Mouse (Mus musculus) spleen, adult 18-20 months (tissue): ENCODE results near the gene Lyrm7.

Experiments
- DNase-seq, 2 experiments: peaks; one replicate each; pipeline ENCODE4 v3.0.0; 2022; ENCODE audit warnings: mixed read lengths in 2 of 2

The Lyrm7 gene

GRCm38 (mm10) chr11:54793173-54793572, 67.5 kb downstream of the Lyrm7 start:
- DNase-seq = no peak

DNA sequence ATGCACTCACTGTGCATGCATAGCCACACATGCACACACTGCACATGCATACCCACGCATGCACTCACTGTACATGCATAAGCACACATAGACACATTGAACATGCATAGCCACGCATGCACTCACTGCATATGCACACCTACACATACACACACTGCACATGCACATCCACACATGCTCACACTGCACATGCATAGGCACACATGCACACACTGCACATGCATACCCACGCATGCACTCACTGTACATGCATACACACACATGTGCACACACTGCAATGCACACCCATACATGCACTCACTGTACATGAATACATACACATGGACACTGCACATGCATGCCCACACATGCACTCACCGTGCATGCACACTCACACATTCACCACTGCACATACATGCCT, 69.3 kb downstream of the Lyrm7 start:
- no peak for DNase-seq

DNA sequence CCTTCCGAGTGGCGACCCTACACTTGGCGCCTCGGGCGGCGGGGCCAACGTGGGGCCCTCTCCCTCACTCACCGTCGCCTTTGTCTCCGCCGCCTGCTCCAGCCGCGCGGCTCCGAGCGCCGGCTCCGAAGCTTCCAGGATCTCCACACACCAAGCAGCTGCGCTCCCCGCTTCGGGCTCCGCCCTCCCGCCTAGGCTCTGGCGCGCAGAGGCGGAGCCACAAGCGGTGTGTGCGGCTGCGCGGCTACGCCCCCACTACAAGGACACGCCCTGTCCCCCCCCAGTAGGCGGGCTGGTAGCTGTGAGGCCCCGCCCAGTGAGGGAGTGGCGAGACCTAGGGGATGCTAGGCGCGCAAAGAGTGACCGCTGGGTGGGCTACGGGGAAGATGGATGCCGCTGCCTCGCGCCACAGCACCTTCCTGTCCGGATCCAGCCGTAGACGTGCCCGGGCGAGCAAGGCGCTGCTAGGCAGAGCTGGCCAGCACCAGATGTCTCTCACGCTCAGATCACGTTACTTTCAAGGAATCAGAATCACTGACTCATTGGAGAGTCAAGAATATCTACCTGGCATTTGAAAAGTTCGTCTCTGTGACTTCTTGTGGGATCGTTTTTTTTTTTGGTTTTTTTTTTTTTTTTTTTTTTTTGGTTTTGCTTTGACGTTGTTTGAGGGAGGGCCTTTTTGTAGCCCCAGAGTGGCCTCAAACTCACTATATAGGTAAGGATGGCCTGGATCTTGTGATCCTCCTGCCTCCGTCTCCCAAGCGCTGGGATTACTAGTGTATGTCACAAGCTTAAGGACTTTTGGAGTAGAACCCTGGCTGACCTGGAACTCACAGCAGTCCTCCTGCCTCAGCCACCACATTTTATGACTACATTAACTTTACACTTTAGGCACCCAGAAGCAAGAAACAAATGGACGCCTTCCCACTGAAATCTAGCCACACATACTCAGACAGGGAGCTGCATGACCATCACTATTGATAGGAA, 72.9 kb downstream of the Lyrm7 start, which contains the start of gene Cdc42se2:
TSS of gene Cdc42se2 (minus strand) at position 188 of the 987 bp plus-strand sequence.
- DNase-seq = peak; percentile 95 to 99

- DNase-seq = peak; percentile 57 to 69
Measured at GRCm38 (mm10) chr11:54786858-54787487, 73.7 kb downstream of the Lyrm7 start.

- no peak for DNase-seq
Measured at GRCm38 (mm10) chr11:54785566-54785965, 75.2 kb downstream of the Lyrm7 start.

DNA sequence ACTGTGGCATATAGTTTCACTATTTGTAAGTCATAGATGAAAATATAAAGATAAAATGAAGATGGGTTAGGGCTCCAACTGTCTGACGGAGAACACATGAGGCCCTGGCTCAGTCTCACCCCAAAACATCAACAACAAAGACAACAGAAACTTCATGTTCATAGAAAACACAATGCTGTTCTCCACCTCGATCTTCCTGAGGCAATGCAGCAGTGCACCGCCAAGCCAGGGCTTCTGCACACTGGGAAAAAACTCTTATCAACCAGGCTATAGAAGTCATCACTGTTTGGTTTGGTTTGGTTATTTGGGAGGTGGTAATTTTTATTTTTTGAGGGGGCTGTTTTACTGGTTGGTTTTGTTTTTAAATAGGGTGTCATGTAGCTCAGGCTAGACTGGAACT, 76.3 kb downstream of the Lyrm7 start:
- no peak for DNase-seq

- DNase-seq = no peak
Measured at GRCm38 (mm10) chr11:54782253-54782652, 78.5 kb downstream of the Lyrm7 start.

DNA sequence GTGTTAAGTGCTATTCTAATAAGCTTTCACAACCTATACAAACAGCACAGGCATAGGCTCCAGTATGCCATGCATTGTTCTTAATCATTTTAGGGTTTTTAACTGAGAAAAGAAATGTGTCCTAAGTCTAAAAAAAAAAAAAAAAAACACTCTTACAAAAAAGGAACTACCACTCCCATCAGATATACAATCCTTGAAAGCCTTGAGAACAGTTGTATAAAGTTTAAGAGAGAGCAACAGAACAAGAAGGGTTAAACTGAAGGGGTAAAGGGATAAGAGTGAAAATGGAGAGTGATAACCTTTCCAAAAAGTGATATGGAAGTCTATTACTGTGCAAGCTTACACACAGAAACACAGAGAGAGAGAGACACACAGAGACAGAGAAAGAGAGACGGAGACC, 80.8 kb downstream of the Lyrm7 start:
- DNase-seq = no peak

DNA sequence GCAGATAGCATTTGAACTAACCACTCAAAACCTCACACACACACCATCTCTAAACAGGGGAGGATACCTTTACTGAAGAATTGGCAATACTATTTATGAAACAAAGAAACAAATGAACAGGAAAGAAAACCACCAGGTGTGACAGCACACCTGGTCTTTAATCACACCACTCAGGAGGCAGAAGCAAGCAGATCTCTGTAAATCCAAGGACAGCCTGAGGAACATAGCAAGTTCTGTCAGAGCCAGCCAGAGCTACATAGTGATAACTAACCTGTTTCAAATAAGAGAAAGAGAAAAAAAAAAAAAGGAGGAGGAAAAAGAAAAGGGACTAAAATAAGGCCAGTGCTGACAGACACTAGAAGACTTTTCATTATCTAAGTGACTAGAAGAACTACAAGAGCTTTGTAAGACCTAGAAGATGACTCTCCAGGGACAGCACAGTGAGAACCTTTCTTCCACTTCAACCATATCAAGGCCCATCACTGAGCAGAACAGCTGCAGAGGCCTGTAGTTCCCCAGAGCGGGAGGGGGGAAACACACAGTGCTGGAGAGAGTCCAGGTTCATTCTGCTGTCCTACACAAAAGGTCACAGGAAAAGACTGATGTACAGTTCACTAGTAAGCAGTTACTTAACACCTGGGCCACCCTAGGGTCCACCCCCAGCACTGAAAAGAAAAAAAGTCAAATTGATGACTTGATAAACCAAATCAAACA, 82.4 kb downstream of the Lyrm7 start:
- peak; percentile 33 to 43 for DNase-seq

GRCm38 (mm10) chr11:54777387-54778130, 83.2 kb downstream of the Lyrm7 start:
- no peak for DNase-seq
